Mouse (Mus musculus) left cerebral cortex, postnatal 10 days (tissue): ENCODE measurements at regions not wholly inside any gene's neighbourhood (a gene's known extent, or its start where the extent isn't known, plus 50 kb on each side); places are given as distances from the start of the nearest gene placed in this dataset.

Source experiments
- DNase-seq, 2 experiments: peaks; one replicate each; pipeline ENCODE4 v3.0.0; 2021 to 2022; ENCODE audit warnings: low spot score in 2 of 2, mixed read lengths in 1 of 2; ENCODE audit errors: extremely low spot score in 1 of 2
- intact Hi-C: fragments of 180-260 bp; cut with DNase I; formaldehyde crosslinking; loops from one replicate; pipeline ENCODE4 v1.15.1; 2025

GRCm38 (mm10) chr16:12886127-12886526 is 223.4 kb upstream of the Ercc4 start:
- DNase-seq: no peak
- intact Hi-C loops: no loop called here

DNA sequence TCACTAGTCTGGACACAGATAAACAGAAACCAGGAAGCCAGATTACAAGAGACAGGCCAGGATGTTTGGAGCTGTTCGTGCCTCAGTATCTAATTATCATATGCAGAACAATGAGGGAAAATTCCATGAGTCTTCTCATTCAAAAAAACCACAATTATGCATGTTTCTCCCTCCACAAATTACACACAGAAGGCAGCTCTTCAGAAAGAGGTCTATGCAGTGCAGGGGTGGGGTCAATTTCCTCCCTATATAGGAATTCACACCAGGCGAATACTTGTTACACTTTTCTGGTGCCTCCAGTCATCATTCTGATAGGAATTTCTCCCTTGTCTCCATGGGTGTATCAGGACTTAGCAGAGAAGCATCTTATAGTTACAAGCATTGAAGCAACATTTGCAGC is 222.1 kb upstream of the Ercc4 start:
- DNase-seq: no peak
- intact Hi-C loops: no loop called here

DNA sequence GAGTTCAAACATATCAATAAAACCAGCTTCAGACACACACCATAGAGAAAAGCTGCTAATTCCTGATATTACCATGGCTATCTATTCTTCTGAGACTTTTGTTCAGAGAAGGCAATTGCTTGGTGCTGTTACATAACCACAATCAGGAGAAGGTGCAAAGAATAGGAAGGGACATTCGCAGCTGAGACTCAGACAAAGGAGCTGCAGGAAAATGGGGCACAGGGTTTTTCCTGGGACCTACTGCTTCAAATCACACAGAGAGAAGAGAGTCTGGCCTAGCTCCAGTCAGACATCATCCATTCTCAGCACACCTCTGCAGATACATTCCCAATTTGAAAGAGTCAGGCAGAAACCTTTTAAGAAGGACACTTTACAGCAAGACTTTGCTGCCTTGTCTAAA is 219.4 kb upstream of the Ercc4 start:
- intact Hi-C loops: no loop called here

DNA sequence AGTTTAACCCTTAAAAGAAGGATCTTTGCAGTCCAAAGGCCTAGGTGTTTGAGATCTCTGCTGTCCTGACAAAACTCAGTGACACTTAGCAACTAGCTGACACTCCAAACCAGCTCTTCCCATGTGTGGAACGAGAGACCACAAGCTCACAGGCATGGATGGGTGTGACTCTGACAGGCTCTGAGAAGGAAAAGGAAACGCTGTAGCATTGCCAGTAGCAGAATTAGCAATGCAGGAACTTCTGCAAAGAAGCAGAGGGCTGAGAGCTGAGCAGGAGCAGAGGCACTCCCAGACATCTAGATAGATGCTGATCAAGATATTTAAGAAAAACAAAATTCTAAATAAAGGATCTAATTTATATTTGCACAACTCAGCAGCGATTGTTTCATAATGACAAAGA is 218.9 kb upstream of the Ercc4 start:
- intact Hi-C loops: no loop called here
- no peak for DNase-seq

More for the DNA sequence above, 219.4 kb upstream of the Ercc4 start:
- no peak for DNase-seq

GRCm38 (mm10) chr16:12892658-12893305 is 216.7 kb upstream of the Ercc4 start:
- DNase-seq: no peak
- intact Hi-C loops: no loop called here

- intact Hi-C loops: no loop called here
- DNase-seq: no peak
Measured at GRCm38 (mm10) chr16:12897267-12897666, 212.2 kb upstream of the Ercc4 start.

- intact Hi-C loops: no loop called here
- no peak for DNase-seq
Measured at GRCm38 (mm10) chr16:12900670-12901069, 208.8 kb upstream of the Ercc4 start.

- DNase-seq: no peak
- intact Hi-C loops: no loop called here
Measured at GRCm38 (mm10) chr16:12901096-12901995, 208.1 kb upstream of the Ercc4 start.

DNA sequence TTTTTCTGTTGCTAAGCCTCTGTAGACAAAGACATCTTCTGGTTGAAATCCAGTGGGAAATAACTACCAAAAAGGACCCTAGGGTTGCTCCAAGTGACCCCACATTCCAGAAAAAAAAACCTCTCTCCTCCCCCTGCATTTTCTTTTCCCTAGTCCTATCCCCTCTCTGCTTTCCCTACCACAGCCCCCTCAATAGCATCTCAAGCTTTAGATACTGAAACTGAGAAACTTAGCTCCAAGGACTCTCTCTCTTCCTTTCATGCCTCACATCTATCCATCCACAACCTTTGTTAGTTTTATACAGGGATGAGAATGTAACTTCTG is 207.5 kb upstream of the Ercc4 start:
- intact Hi-C loops: no loop called here
- DNase-seq: no peak

GRCm38 (mm10) chr16:12903161-12903560 is 206.3 kb upstream of the Ercc4 start:
- DNase-seq: no peak
- intact Hi-C loops: no loop called here

DNA sequence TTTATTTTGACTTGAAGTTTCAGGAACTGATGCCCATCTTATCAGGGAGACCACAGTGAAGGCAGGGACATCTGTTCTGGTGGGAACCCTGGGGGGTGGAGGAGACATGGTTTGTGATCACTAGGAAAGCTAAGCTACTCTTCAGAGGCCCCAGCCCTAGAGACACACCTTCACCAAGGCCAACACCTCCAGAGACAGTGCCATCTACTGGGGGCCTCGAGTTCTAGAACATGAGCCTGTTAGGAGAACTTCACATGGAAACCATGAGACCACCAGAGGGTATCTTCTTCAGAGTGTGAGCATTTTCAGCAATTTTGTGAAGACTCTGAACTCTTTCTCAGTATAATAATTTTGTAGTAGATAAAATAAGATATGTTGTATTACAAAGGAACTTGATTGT is 204.5 kb upstream of the Ercc4 start:
- no peak for DNase-seq
- intact Hi-C loops: no loop called here

GRCm38 (mm10) chr16:12924668-12925067 is 184.8 kb upstream of the Ercc4 start:
- intact Hi-C loops: no loop called here
- DNase-seq: no peak

DNA sequence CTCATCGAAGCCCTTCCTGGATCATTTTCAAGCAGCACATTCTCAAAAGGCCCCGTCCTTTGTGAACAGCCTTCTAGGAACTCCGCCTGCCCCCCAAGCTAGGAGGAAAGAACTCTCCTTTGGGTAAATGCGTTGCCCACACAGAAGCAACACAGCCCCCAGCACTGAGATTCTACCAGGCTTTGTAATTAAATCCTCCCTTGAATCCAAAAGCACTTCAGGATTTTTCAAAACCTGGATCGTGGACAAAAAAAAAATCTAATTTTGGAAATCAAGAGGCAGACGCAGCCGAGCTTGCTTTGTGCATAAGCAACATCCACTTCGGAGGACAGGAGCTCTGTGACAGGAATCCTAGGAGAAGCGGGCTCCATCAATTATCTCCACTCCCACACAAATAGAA is 183.6 kb upstream of the Ercc4 start:
- intact Hi-C loops: no loop called here
- DNase-seq: peak; percentile 30 to 63

DNA sequence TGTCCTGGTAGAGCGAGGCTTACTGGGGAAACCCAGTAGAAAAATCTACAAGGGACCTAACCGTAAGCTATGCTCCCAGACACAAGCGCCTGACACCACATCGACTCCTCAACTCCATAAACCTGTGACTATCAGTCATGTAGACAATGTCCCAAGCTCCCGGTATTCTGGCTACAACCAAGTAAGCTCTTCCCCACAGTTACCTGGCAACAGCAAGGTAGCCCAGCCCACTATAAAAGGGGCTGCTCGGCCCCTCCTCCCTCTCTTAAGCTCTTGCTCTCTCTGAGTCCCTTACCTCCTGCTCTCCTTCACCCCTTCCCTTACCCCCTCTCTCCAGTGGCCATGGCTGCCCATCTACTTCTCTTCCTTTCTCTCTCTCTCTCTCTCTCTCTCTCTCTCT is 178.4 kb upstream of the Ercc4 start:
- intact Hi-C loops: no loop called here
- DNase-seq: no peak

- intact Hi-C loops: no loop called here
- DNase-seq: no peak
Measured at GRCm38 (mm10) chr16:12932959-12933358, 176.5 kb upstream of the Ercc4 start.

- DNase-seq: no peak
- intact Hi-C loops: no loop called here
Measured at GRCm38 (mm10) chr16:12934586-12934985, 174.9 kb upstream of the Ercc4 start.

- no peak for DNase-seq
- intact Hi-C loops: no loop called here
Measured at GRCm38 (mm10) chr16:12935266-12935665, 174.2 kb upstream of the Ercc4 start.

- intact Hi-C loops: no loop called here
- DNase-seq: no peak
Measured at GRCm38 (mm10) chr16:12936571-12936970, 172.9 kb upstream of the Ercc4 start.

GRCm38 (mm10) chr16:12938563-12938962 is 170.9 kb upstream of the Ercc4 start:
- intact Hi-C loops: no loop called here
- no peak for DNase-seq

- no peak for DNase-seq
- intact Hi-C loops: no loop called here
Measured at GRCm38 (mm10) chr16:12951176-12951575, 158.3 kb upstream of the Ercc4 start.

- intact Hi-C loops: no loop called here
- DNase-seq: no peak
Measured at GRCm38 (mm10) chr16:12954028-12954427, 155.5 kb upstream of the Ercc4 start.
